ENCODE assay signal across 24 mouse cellular contexts in the genomic region with DNA sequence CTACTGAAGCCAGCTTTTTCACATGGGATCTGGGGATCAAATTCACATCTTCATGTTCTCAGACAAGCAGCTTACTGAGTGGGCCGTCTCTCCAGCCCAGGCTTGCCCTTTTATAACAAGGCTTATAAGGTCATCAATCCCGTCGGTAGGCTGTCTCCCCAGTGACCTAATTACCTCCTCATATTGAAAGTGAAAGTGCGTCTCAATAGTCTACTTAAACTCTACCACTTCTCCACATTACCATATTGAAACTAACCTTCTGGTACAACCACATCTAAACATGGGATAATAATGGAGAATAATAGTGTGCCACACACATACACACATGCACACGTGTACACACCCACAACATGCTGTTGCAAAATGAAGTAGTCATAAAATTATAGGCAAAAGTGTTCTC. TPM values are rescaled to one million over a fixed set of nuclear protein-coding genes. Genes with fewer than 3 reads are reported as not detected.
DNase-seq lines count a peak whose midpoint lies in the region; ATAC-seq and TF ChIP-seq lines count a peak whose summit lies in the region.
"Had no signal": no experiment of that assay in that cellular context is flagged by ENCODE, and none has a peak within 500 bp of the region (broad histone marks: within the 10 kb centered on the region; RNA-seq: fewer than 3 reads in every experiment).

No protein-coding gene starts in this region.

- H3K36me3 ChIP-seq in kidney, embryonic 15.5 days = no peaks in the 10 kb centered on the region
- H3K36me3 ChIP-seq: midbrain, embryonic 15.5 days; stomach, embryonic 15.5 days had no signal

- no peaks in the 10 kb centered on the region for H3K27me3 ChIP-seq in kidney, embryonic 15.5 days
- H3K27me3 ChIP-seq: embryonic facial prominence, embryonic 15.5 days; midbrain, embryonic 15.5 days; stomach, embryonic 15.5 days had no signal

- H3K4me2 ChIP-seq in kidney, embryonic 15.5 days = no peak overlapping the region
- H3K4me2 ChIP-seq: embryonic facial prominence, embryonic 15.5 days; liver, embryonic 11.5 days; midbrain, embryonic 15.5 days; stomach, embryonic 15.5 days had no signal

- ATAC-seq in CD4-positive, CD25-positive, alpha-beta regulatory T cell, adult 4 months = peak; percentile 88
- ATAC-seq in granulocyte monocyte progenitor cell, adult 5-6 weeks (replicated peaks; ENCODE audit: poor library complexity, severe bottlenecking) = peak; percentile 30; the same call in 1 of the 2 replicates
- no peak for ATAC-seq in kidney, embryonic 15.5 days (replicated peaks; ENCODE audit: low FRiP score)
- ATAC-seq: hindbrain, embryonic 16.5 days; midbrain, embryonic 15.5 days had no signal

- H3K4me1 ChIP-seq in kidney, embryonic 15.5 days = no peaks in the 10 kb centered on the region
- H3K4me1 ChIP-seq: embryonic facial prominence, embryonic 15.5 days; forebrain, embryonic 10.5 days; midbrain, embryonic 15.5 days; stomach, embryonic 15.5 days had no signal

- intact Hi-C loops in gastrocnemius, postnatal 14 days (cut with DNase I; ENCODE audit: low total_unique reads) = no loop called here
- intact Hi-C loops in left cerebral cortex, adult 2 months (cut with DNase I) = no loop called here

- peak; percentile 15 for DNase-seq in gastrocnemius, adult 18-20 months (ENCODE audit: low spot score)
- DNase-seq in gastrocnemius, postnatal 14 days = no peak
- DNase-seq in natural killer cell, adult 2 months (ENCODE audit: low spot score in 2 of 2) = peak; percentile 12
- DNase-seq in kidney, postnatal 10 days = no peak
- DNase-seq in left cerebral cortex, adult 2 months (ENCODE audit: extremely low spot score in 1 of 2, low spot score in 2 of 2) = no peak
- DNase-seq: adrenal gland, postnatal 14 days; cerebellum, adult 11 months; cerebellum, postnatal 14 days; embryo, embryonic 11 days; kidney, adult 9 months; left cerebral cortex, postnatal 4 days; lung, adult 18-20 months; lung, postnatal 14 days; spleen, adult 18-20 months; thymus, adult 2 months had no signal

- H3K4me3 ChIP-seq in kidney, embryonic 15.5 days (replicated peaks) = no peak overlapping the region
- no peak overlapping the region for H3K4me3 ChIP-seq in left cerebral cortex, adult 2 months
- H3K4me3 ChIP-seq: embryonic facial prominence, embryonic 15.5 days; forebrain, embryonic 10.5 days; midbrain, embryonic 15.5 days; stomach, embryonic 15.5 days had no signal

- TF ChIP-seq CTCF in left cerebral cortex, adult 2 months (IDR thresholded peaks at IDR 0.05) = no peak

- no peak overlapping the region for H3K27ac ChIP-seq in kidney, embryonic 15.5 days
- H3K27ac ChIP-seq in left cerebral cortex, adult 2 months = no peak overlapping the region
- H3K27ac ChIP-seq: embryonic facial prominence, embryonic 15.5 days; forebrain, embryonic 10.5 days; midbrain, embryonic 15.5 days; stomach, embryonic 15.5 days had no signal

- no peaks in the 10 kb centered on the region for H3K9me3 ChIP-seq in kidney, embryonic 15.5 days (replicated peaks)
- H3K9me3 ChIP-seq: embryonic facial prominence, embryonic 15.5 days; forebrain, embryonic 10.5 days; midbrain, embryonic 15.5 days; stomach, embryonic 15.5 days had no signal

- no peak overlapping the region for H3K9ac ChIP-seq in kidney, embryonic 15.5 days
- H3K9ac ChIP-seq: embryonic facial prominence, embryonic 15.5 days; midbrain, embryonic 15.5 days; stomach, embryonic 15.5 days had no signal

- WGBS in kidney, embryonic 15.5 days = 73% methylated on average over 5 of the region's 5 CpGs

RNA-seq across cellular contexts. Expression of gene Sumf1, which starts 20.4 kb away (rescaled TPM):
- total RNA-seq in gastrocnemius, adult 18-20 months (2021) = 1 to 10 TPM; 8.4 to 10.0 TPM
- 1 to 10 TPM; 9.5 TPM for total RNA-seq in gastrocnemius, postnatal 14 days (2021)
- 1 to 10 TPM; 4.2 to 4.3 TPM for polyA plus RNA-seq in CD4-positive, CD25-positive, alpha-beta regulatory T cell, adult 4 months (2017; shearing (Covaris generic))
- total RNA-seq in granulocyte monocyte progenitor cell, adult 5-6 weeks (2014; fragmentation: Nextera tagmentation) = 10.1 and 16.8 TPM in 2 replicates
- total RNA-seq in granulocyte monocyte progenitor cell, adult 5-6 weeks (2017) = 20.5 and 22.7 TPM in 2 replicates
- polyA plus RNA-seq in kidney, embryonic 15.5 days (2015; fragmentation: Nextera tagmentation; extraction: Ambion mirVana) = 25.3 and 26.0 TPM in 2 replicates
- total RNA-seq in left cerebral cortex, adult 2 months (2021) = 10 to 100 TPM; 22.4 to 24.1 TPM

RNA-seq across cellular contexts. Expression of gene Itpr1, which starts 48.0 kb away (rescaled TPM):
- total RNA-seq in gastrocnemius, adult 18-20 months (2021) = 10 to 100 TPM; 15.1 to 20.0 TPM
- total RNA-seq in gastrocnemius, postnatal 14 days (2021) = 10 to 100 TPM; 17.0 to 18.8 TPM
- polyA plus RNA-seq in CD4-positive, CD25-positive, alpha-beta regulatory T cell, adult 4 months (2017; shearing (Covaris generic)) = 10 to 100 TPM; 15.1 to 24.4 TPM
- total RNA-seq in granulocyte monocyte progenitor cell, adult 5-6 weeks (2014; fragmentation: Nextera tagmentation) = 55.2 and 56.4 TPM in 2 replicates
- 85.0 and 94.5 TPM in 2 replicates for total RNA-seq in granulocyte monocyte progenitor cell, adult 5-6 weeks (2017)
- 18.6 and 19.4 TPM in 2 replicates for polyA plus RNA-seq in kidney, embryonic 15.5 days (2015; fragmentation: Nextera tagmentation; extraction: Ambion mirVana)
- total RNA-seq in left cerebral cortex, adult 2 months (2021) = 100 to 1,000 TPM; 459 to 480 TPM

Comparison
In these comparisons a context has a peak if more than half of its experiments do, and no peak if none do; other contexts are left out.
1. DNase-seq: peak in gastrocnemius, adult 18-20 months (single experiment) and natural killer cell, adult 2 months (2 of 2); none in gastrocnemius, postnatal 14 days (single experiment), kidney, postnatal 10 days (single experiment) and left cerebral cortex, adult 2 months (0 of 2).
2. RNA of gene Itpr1, which starts 48.0 kb away (total RNA-seq): 459 to 480 TPM in left cerebral cortex, adult 2 months; 55.2 to 94.5 TPM in granulocyte monocyte progenitor cell, adult 5-6 weeks, 15.1 to 20.0 TPM in gastrocnemius, adult 18-20 months and 17.0 to 18.8 TPM in gastrocnemius, postnatal 14 days; every median in the first group is over 4 times any median in the second.